Mouse (Mus musculus) right cerebral cortex, adult 2 months (tissue): ENCODE data around the gene Olfr875.
"Not testable (repeated sequence)": the region's sequence is repeated elsewhere in the genome, so short reads cannot be mapped to it uniquely, and the experiment has no call there.

Experiments used
- DNase-seq, 2 experiments: peaks; one replicate each; pipeline ENCODE4 v3.0.0; 2021 to 2022; ENCODE audit warnings: low spot score in 2 of 2

Olfr875 gene

DNA sequence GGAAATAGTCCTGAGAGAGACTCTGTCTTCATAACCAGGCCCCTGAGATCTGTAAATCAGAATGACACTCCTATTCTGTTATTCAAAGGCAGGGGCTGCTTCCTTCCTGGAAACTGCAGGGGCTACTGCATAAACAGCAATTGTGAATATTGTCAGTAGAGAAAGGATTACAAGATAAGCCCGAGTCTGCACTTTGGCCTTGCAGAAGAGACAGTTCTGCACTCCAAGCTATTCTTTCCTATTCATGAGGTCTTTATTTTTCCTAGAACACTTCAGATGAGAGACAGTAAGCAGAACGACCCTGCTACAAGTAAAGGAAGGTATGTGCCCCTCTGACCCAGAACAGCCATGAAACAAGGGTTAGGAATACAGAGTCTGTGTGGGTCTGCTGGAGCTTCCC is at the start of gene Olfr875:
TSS of gene Olfr875 (plus strand) at position 99 of the 400 bp plus-strand sequence.
- no peak for DNase-seq

GRCm38 (mm10) chr9:37734310-37734709 is 37.3 kb upstream of the Olfr875 start:
- DNase-seq: no peak

- DNase-seq: no peak
Measured at GRCm38 (mm10) chr9:37744806-37745205, 26.9 kb upstream of the Olfr875 start, which contains the start of gene Olfr874. TSS of gene Olfr874 (plus strand) at chr9:37745106.

DNA sequence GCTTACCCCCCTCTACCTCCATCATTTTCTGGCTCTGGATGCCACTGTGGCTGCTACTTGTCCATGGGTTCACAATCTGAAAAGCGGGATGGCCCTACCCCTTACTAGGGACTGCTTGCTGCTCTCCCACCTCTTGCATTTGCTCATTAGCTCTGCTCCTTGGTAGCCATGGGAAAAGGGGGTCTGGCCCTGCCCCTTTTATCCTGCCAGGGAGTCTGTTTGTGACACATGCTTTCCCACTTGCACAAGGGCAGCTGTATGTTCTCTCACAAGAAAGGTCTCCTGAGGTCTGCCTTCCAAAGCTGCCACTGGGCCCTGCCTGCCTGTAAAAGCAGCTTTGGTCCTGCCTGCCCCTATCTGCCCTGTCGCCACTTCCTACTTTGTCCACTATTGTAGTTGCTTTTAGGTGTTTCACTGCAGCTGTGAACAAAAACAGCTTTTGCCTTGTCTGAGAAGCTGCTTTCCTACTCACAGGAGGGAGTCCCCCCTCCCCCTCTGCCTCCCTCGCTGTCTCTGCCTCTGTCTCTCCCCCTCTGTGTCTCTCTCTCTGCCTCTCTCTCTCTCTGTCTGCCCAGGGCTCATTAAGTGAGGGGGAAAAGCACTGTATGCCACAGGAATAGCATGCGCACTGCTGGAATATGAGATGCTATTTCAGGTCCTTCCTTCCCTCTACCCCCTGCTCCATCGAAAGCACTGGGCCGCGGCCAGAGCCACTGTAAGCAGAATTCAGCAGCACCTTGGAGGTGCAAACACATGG is 21.2 kb upstream of the Olfr875 start:
- peak; percentile 27 to 34 for DNase-seq

GRCm38 (mm10) chr9:37751467-37751866 is 20.2 kb upstream of the Olfr875 start:
- DNase-seq: no peak

- DNase-seq: no peak
Measured at GRCm38 (mm10) chr9:37752006-37752405, 19.7 kb upstream of the Olfr875 start.

GRCm38 (mm10) chr9:37761728-37762127 is 9.9 kb upstream of the Olfr875 start:
- DNase-seq: no peak

GRCm38 (mm10) chr9:37762541-37762940 is 9.1 kb upstream of the Olfr875 start:
- DNase-seq: no peak

- DNase-seq: no peak
Measured at GRCm38 (mm10) chr9:37770661-37771060, 996 bp upstream of the Olfr875 start.

DNA sequence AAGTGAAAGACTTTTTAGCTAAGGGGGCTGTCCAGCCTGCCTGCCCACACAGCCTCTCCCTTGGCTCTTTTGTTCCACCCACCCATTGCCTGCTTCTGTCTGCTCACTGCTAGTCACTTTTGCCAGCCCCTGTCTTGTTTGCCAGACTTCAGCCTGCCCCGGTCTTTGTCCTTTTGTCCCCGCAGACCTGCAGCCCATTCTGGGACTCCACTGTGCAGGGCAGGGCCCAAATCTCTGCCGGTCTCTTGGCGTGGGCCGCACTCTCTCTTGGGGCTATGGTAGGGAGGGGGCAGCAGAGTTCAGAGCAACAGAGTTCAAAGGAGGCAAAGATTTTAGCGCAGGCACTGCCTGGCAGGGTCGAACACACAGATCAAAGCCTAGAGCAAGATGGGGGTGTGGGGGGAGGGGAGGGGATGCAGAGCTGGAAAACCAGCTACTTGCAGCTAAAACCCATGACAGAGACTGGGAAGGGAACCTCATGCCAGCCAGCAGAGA is 11.2 kb downstream of the Olfr875 start:
- peak in 1 of 2 experiments; percentile 6 for DNase-seq

DNA sequence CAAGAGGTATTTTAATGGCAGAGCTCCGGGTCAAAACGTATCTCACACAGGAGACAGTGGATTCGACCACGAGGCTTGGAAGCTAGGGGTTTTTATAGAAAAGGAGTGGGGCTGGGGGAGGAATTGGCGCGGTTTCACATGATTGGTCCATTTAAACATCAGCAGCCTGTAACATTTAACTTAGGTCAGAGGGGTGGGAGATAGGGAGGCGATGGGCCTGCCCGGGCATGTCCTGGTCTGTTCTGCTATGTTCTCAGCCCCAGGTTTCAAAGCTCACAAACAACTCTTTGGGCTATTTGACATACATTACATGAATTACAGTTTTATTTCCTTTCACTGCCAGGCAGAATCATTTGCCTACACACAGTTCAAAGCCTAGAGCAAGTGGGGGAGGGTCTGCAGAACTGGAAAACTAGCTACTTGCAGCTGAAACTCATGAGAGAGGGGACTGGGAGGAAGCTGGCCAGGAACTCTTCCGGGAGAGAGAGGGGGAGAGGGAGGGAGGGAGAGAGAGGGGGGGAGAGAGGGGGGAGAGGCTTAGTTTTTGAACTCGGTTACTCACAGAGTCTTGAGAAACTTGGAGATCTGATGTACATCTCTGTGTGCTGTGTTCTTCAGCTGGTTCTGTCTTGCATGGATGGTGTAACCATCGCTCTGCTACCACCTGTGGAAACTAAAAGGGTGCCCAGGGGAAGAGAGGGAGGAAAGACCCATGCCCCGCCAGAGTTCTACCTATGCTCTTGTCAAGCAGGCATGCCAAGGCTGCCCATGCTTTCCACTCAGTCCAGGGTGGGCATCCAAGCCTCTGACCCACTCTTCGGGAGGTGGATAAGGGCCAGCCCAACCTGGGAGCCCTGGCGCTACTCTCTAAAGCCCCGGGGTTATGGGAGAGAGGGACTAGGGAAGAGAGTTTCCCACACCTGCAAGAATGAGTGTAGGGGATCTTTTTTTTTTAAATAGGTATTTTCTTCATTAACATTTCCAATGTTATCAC is 12.0 kb downstream of the Olfr875 start:
- DNase-seq: not testable (repeated sequence)

DNA sequence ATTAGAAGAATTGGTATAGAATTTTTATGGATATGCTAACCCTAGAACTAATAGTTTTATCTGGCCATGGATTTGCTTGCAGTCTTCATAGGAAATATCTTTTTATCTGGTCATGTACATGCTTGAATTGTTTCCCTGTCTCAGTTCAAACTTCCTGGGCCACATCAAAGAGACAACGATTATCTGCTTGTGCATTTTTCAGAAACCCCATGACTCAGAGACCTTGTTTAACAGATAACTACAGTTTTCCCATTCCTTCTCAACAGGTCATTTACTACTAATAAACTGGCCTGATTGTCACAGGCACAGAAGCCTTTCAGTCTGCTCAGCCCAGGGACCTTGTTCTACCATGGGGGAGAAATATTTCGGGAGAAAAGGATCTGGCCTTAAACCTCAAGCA is 14.8 kb downstream of the Olfr875 start:
- DNase-seq: no peak

- peak in 1 of 2 experiments; percentile 29 for DNase-seq
Measured at GRCm38 (mm10) chr9:37802055-37802454, 30.4 kb downstream of the Olfr875 start.

GRCm38 (mm10) chr9:37802731-37803130 is 31.1 kb downstream of the Olfr875 start, which contains the start of gene Olfr876:
TSS of gene Olfr876 (plus strand) at chr9:37803031.
- DNase-seq: no peak

- DNase-seq: no peak
Measured at GRCm38 (mm10) chr9:37807235-37807634, 35.6 kb downstream of the Olfr875 start.

- no peak for DNase-seq
Measured at GRCm38 (mm10) chr9:37808456-37808855, 36.8 kb downstream of the Olfr875 start.

DNA sequence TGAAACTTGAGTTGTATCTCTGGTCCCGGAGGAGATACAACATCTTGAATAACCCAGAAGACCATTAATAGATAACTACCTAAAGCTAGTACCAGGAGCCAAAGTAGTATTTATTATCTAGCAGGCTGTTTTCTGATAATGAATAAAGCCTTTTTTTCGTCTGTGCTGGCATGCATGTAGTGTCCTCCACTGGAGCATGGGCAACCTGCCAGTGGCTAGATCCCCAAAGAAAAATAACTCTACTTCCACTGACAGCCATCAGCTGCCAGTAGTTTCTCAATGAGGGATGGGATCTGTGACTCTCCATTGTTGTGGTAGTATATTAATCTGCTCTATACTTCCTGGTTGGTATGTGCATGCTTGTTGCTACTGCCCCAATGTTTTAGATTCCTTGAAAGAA is 37.3 kb downstream of the Olfr875 start:
- DNase-seq: no peak

GRCm38 (mm10) chr9:37814696-37815095 is 43.0 kb downstream of the Olfr875 start:
- peak; percentile 23 to 39 for DNase-seq
